Mouse (Mus musculus) lung, adult 10 weeks (tissue): ENCODE results near the gene Chl1. TPM values are rescaled to one million over a fixed set of nuclear protein-coding genes. Genes with fewer than 3 reads are reported as not detected.

ENCODE experiments used
- polyA plus RNA-seq: library from polyadenylated mRNA; stranded (reverse); fragments of 350-450 nt; fragmentation: Illumina TruSeq; extraction: RNeasy Lipid Tissue Mini Kit (QIAGEN cat#74804); gene quantifications from one replicate; pipeline ENCODE4 v1.2.3, GENCODE M21; 2014; ENCODE audit warnings: low read depth, low replicate concordance; ENCODE audit not compliant: insufficient read depth

Chl1 gene
- 0.07 TPM for polyA plus RNA-seq

GRCm38 (mm10) chr6:103510392-103511289, at the start of gene Chl1:
TSS of gene Chl1 (plus strand) at chr6:103510586.

